Mouse (Mus musculus) heart, adult 2 months (tissue): ENCODE results near the gene Mlkl. TPM values are rescaled to one million over a fixed set of nuclear protein-coding genes. Genes with fewer than 3 reads are reported as not detected.
"Not testable (repeated sequence)": the region's sequence is repeated elsewhere in the genome, so short reads cannot be mapped to it uniquely, and the experiment has no call there.

Experiments
- DNase-seq, 2 experiments: peaks; one replicate each; pipeline ENCODE4 v3.0.0; 2021
- H3K27ac ChIP-seq: fragments of 200-600 bp; 2 replicates; pipeline ENCODE4 v1.8.1; 2022
- H3K27me3 ChIP-seq: fragments of 200-500 bp; 2 replicates; pipeline ENCODE4 v1.6.1; 2012; ENCODE audit warnings: mild to moderate bottlenecking, low read length, inconsistent platforms, mixed read lengths; ENCODE audit not compliant: control insufficient read depth, insufficient read depth
- H3K36me3 ChIP-seq: fragments of 200-500 bp; 2 replicates; pipeline ENCODE4 v1.6.1; 2012; ENCODE audit warnings: low read length, inconsistent platforms; ENCODE audit not compliant: control insufficient read depth, insufficient read depth
- H3K4me1 ChIP-seq: fragments of 200-500 bp; 2 replicates; pipeline ENCODE4 v1.6.1; 2011; ENCODE audit warnings: low read length; ENCODE audit not compliant: control insufficient read depth, insufficient read depth
- H3K4me3 ChIP-seq: fragments of 200-600 bp; 2 replicates; pipeline ENCODE4 v1.8.1; 2022
- H3K79me2 ChIP-seq: fragments of 200-500 bp; replicated peaks from 2 replicates; pipeline ENCODE4 v1.6.1; 2012; ENCODE audit warnings: mild to moderate bottlenecking, inconsistent platforms, low read length, moderate library complexity, mixed read lengths; ENCODE audit not compliant: control insufficient read depth, insufficient read depth
- H3K9ac ChIP-seq: fragments of 200-500 bp; 2 replicates; pipeline ENCODE4 v1.6.1; 2012; ENCODE audit warnings: low read depth, mild to moderate bottlenecking, control low read depth, inconsistent platforms, low read length, mixed read lengths
- CTCF ChIP-seq: fragments of 200-600 bp; IDR thresholded peaks from 2 replicates; pipeline ENCODE4 v1.8.1; 2022; ENCODE audit warnings: antibody characterized with exemption, mild to moderate bottlenecking, moderate library complexity
- EP300 ChIP-seq: fragments of 200-500 bp; IDR thresholded peaks from 2 replicates; pipeline ENCODE4 v1.6.1; 2011; ENCODE audit warnings: low read depth, low read length, control low read depth; ENCODE audit not compliant: insufficient read depth
- POLR2A ChIP-seq: fragments of 200-500 bp; IDR thresholded peaks from 2 replicates; pipeline ENCODE4 v1.6.1; 2011; ENCODE audit warnings: mild to moderate bottlenecking, low read depth, low read length, control low read depth; ENCODE audit not compliant: insufficient read depth
- WGBS: fragments of 180-500 bp; shearing (Covaris S2); methylation state at CpG from one replicate; pipeline ENCODE4 v1.1.7; 2018; 5-methylcytosine and 5-hydroxymethylcytosine counted together
- intact Hi-C: fragments of 180-260 bp; cut with DNase I; formaldehyde crosslinking; loops from one replicate; pipeline ENCODE4 v1.15.1; 2025
- polyA plus RNA-seq: library from polyadenylated mRNA; depleted of rRNA; stranded (reverse); fragments of >200 nt; gene quantifications from 2 replicates; pipeline ENCODE4 v1.2.3, GENCODE M21; 2012; rRNA removed
- total RNA-seq, 2 experiments: library from RNA; stranded (reverse); gene quantifications; 2 replicates each; pipeline ENCODE4 v1.2.3; 2021

Gene Mlkl
- total and polyA plus RNA-seq, 3 experiments, result 1.1 to 2.8 (median 2.8) TPM

GRCm38 (mm10) chr8:111268277-111268676, 69.7 kb downstream of the Mlkl start:
- H3K27ac ChIP-seq, result no peak overlapping the region
- no peak overlapping the region for H3K9ac ChIP-seq
- H3K27me3 ChIP-seq, result no peaks in the 10 kb centered on the region
- DNase-seq, result no peak
- no peaks in the 10 kb centered on the region for H3K4me1 ChIP-seq
- TF ChIP-seq EP300 (no peak), CTCF (peak; percentile 53), POLR2A (no peak)
- intact Hi-C loops, result no loop called here
- H3K36me3 ChIP-seq, result no peaks in the 10 kb centered on the region
- 78% methylated on average over 2 of the region's 2 CpGs for WGBS
- no peak overlapping the region for H3K4me3 ChIP-seq
- no peaks in the 10 kb centered on the region for H3K79me2 ChIP-seq

GRCm38 (mm10) chr8:111266161-111266560, 71.8 kb downstream of the Mlkl start:
- not testable (repeated sequence) for DNase-seq
- 69% methylated on average over 7 of the region's 7 CpGs for WGBS

GRCm38 (mm10) chr8:111264693-111265220, 73.2 kb downstream of the Mlkl start:
- TF ChIP-seq POLR2A (no peak), CTCF (no peak), EP300 (no peak)
- H3K4me1 ChIP-seq, result no peaks in the 10 kb centered on the region
- WGBS, result 82% methylated on average over 2 of the region's 2 CpGs

More at GRCm38 (mm10) chr8:111266161-111266560, 71.8 kb downstream of the Mlkl start:
- H3K27me3 ChIP-seq, intact Hi-C loops, H3K4me3 ChIP-seq, H3K9ac ChIP-seq, H3K4me1 ChIP-seq, H3K27ac ChIP-seq, H3K36me3 ChIP-seq, H3K79me2 ChIP-seq: not testable (repeated sequence)

GRCm38 (mm10) chr8:111261981-111262381, 76.0 kb downstream of the Mlkl start:
- intact Hi-C loops, result no loop called here
- H3K27ac ChIP-seq, result peak overlapping the region; percentile 57

More at GRCm38 (mm10) chr8:111264693-111265220, 73.2 kb downstream of the Mlkl start:
- peaks cover 1% of the 10 kb centered on the region; the same call in 1 of the 2 replicates for H3K36me3 ChIP-seq
- no peak overlapping the region for H3K9ac ChIP-seq
- H3K27me3 ChIP-seq, result no peaks in the 10 kb centered on the region
- no peaks in the 10 kb centered on the region for H3K79me2 ChIP-seq
- no peak for DNase-seq
- no peak overlapping the region for H3K27ac ChIP-seq
- H3K4me3 ChIP-seq, result no peak overlapping the region
- intact Hi-C loops, result no loop called here

More at GRCm38 (mm10) chr8:111261981-111262381, 76.0 kb downstream of the Mlkl start:
- no peak overlapping the region for H3K4me3 ChIP-seq
- WGBS, result 28% methylated on average over 4 of the region's 4 CpGs
- no peak overlapping the region for H3K9ac ChIP-seq
- no peaks in the 10 kb centered on the region for H3K27me3 ChIP-seq
- H3K79me2 ChIP-seq, result no peaks in the 10 kb centered on the region
- H3K4me1 ChIP-seq, result no peaks in the 10 kb centered on the region
- peak in 1 of 2 experiments; percentile 25 for DNase-seq
- H3K36me3 ChIP-seq, result peaks cover 5% of the 10 kb centered on the region
- no peak for TF ChIP-seq EP300
- no peak for TF ChIP-seq POLR2A
- no peak for TF ChIP-seq CTCF

Other genes with a start within 250 kb of the Mlkl start
- 1 to 10 TPM; 1.1 to 1.3 TPM for gene Clec18a, start 245.8 kb downstream of the Mlkl start, total RNA-seq
- gene Clec18a, start 245.8 kb downstream of the Mlkl start, polyA plus RNA-seq, result 1.1 and 1.6 TPM in 2 replicates
- 100 to 1,000 TPM in 1 of 2 experiments, 10 to 100 TPM in 1; 88.3 to 114 TPM for gene Pdpr, start 243.5 kb downstream of the Mlkl start, total RNA-seq
- 28.5 and 55.3 TPM in 2 replicates for gene Pdpr, start 243.5 kb downstream of the Mlkl start, polyA plus RNA-seq
- 10 to 100 TPM; 85.0 to 98.0 TPM for gene Glg1, start 79.0 kb downstream of the Mlkl start, total RNA-seq
- gene Glg1, start 79.0 kb downstream of the Mlkl start, polyA plus RNA-seq, result 40.1 and 69.1 TPM in 2 replicates
- gene Rfwd3, start 38.0 kb downstream of the Mlkl start, total RNA-seq, result 10 to 100 TPM; 14.2 to 19.0 TPM
- 9.4 and 18.2 TPM in 2 replicates for gene Rfwd3, start 38.0 kb downstream of the Mlkl start, polyA plus RNA-seq
- gene Fa2h, start 55.6 kb upstream of the Mlkl start, total RNA-seq, result under 1 TPM in 1 of 2 experiments, not detected in 1; 0.18 TPM
- 0.18 and 0.29 TPM in 2 replicates for gene Fa2h, start 55.6 kb upstream of the Mlkl start, polyA plus RNA-seq
- 1 to 10 TPM; 6.9 to 7.0 TPM for gene Wdr59, start 183.9 kb upstream of the Mlkl start, total RNA-seq
- gene Wdr59, start 183.9 kb upstream of the Mlkl start, polyA plus RNA-seq, result 5.4 and 8.3 TPM in 2 replicates
- gene Znrf1, start 197.9 kb upstream of the Mlkl start, total RNA-seq, result 10 to 100 TPM; 54.7 to 59.0 TPM
- gene Znrf1, start 197.9 kb upstream of the Mlkl start, polyA plus RNA-seq, result 66.7 and 86.2 TPM in 2 replicates